Mouse (Mus musculus): ENCODE measurements around the gene Slc26a1.

Gene Slc26a1

GRCm38 (mm10) chr5:108689091-108689490 is 13.7 kb upstream of the Slc26a1 start:
- no peak for DNase-seq

GRCm38 (mm10) chr5:108680871-108681270 is 5.5 kb upstream of the Slc26a1 start:
- no peak for DNase-seq

- DNase-seq = no peak
These were observed 4.5 kb upstream of the Slc26a1 start for GRCm38 (mm10) chr5:108679909-108680308.

- DNase-seq = peak; percentile 48 to 54
These were observed 3.0 kb upstream of the Slc26a1 start for GRCm38 (mm10) chr5:108678296-108678854.

GRCm38 (mm10) chr5:108677605-108678295 is 2.4 kb upstream of the Slc26a1 start:
- DNase-seq = peak; percentile 85 to 86

- DNase-seq = peak; percentile 41 to 56
These were observed 1.6 kb upstream of the Slc26a1 start for GRCm38 (mm10) chr5:108676772-108677498.

GRCm38 (mm10) chr5:108674624-108675023 is 745 bp downstream of the Slc26a1 start:
- DNase-seq = no peak

GRCm38 (mm10) chr5:108671757-108672156 is 3.6 kb downstream of the Slc26a1 start:
- no peak for DNase-seq

GRCm38 (mm10) chr5:108670785-108671184 is 4.6 kb downstream of the Slc26a1 start:
- peak; percentile 70 to 72 for DNase-seq

GRCm38 (mm10) chr5:108669986-108670385 is 5.4 kb downstream of the Slc26a1 start:
- DNase-seq = no peak

- DNase-seq = peak; percentile 90 to 91
These were observed 6.1 kb downstream of the Slc26a1 start, which contains the start of gene Dgkq for GRCm38 (mm10) chr5:108668977-108669936. Dgkq (minus strand) TSS chr5:108669672.

GRCm38 (mm10) chr5:108668387-108668932 is 6.9 kb downstream of the Slc26a1 start:
- no peak for DNase-seq

GRCm38 (mm10) chr5:108667370-108667769 is 8.0 kb downstream of the Slc26a1 start:
- DNase-seq = no peak

- no peak for DNase-seq
These were observed 10.3 kb downstream of the Slc26a1 start for GRCm38 (mm10) chr5:108665066-108665465.

- no peak for DNase-seq
These were observed 12.6 kb downstream of the Slc26a1 start for GRCm38 (mm10) chr5:108662772-108663171.

- DNase-seq = peak; percentile 95 to 97
These were observed 14.6 kb downstream of the Slc26a1 start for GRCm38 (mm10) chr5:108660632-108661268.

GRCm38 (mm10) chr5:108659698-108660631 is 15.4 kb downstream of the Slc26a1 start, which contains the start of gene Idua:
Idua (plus strand) TSS chr5:108660331.
- DNase-seq = no peak

- DNase-seq = no peak
These were observed 16.8 kb downstream of the Slc26a1 start for GRCm38 (mm10) chr5:108658611-108659010.

GRCm38 (mm10) chr5:108657406-108657805 is 18.0 kb downstream of the Slc26a1 start:
- peak in 1 of 2 experiments; percentile 1 for DNase-seq

GRCm38 (mm10) chr5:108655891-108656650 is 19.3 kb downstream of the Slc26a1 start:
- peak in 1 of 2 experiments; percentile 7 for DNase-seq
